Mouse (Mus musculus): Measurements from ENCODE around the gene Cox20.
"Not testable (repeated sequence)": the region's sequence is repeated elsewhere in the genome, so short reads cannot be mapped to it uniquely, and the experiment has no call there.

Cox20 gene

DNA sequence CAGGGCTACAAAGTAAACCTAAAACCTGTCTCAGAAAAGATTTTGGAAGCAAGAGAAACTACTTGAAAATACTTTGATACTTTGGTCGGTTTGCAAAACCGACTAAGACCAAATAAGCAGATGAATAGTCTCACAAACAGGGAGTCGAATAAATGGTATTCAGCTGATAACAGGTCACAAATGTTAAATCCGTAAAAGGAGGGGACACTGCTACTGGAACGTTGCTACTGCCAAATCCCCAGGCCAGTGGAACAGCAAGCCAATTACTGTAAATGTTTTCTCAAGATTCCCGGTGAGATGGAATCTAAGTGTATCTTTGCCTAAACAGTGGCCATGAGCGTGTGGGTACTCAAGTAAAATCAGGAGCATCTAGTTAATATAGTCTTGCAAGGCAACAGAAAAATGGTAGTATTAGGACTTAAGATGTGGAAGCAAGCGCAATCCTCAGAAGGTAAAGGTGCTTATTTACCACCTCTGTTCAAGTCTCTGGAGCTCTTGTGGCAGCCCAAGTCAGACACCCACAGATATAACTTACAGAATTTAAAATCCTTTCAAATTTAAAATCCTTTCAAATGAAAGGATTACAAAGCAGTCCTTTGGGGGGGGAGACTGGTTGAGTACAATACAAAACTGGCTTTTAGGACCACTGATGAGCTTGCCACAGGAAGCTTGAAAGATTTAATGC, 1.2 kb downstream of the Cox20 start:
- no peak for DNase-seq (ENCODE audit: low spot score in 2 of 2)

GRCm38 (mm10) chr1:178320723-178321590, 2.0 kb downstream of the Cox20 start:
- DNase-seq (ENCODE audit: low spot score in 2 of 2): no peak

- no peak for DNase-seq (ENCODE audit: low spot score in 2 of 2)
Measured at GRCm38 (mm10) chr1:178321730-178322357, 2.9 kb downstream of the Cox20 start.

- DNase-seq (ENCODE audit: low spot score in 2 of 2): no peak
Measured at GRCm38 (mm10) chr1:178323235-178323634, 4.3 kb downstream of the Cox20 start.

DNA sequence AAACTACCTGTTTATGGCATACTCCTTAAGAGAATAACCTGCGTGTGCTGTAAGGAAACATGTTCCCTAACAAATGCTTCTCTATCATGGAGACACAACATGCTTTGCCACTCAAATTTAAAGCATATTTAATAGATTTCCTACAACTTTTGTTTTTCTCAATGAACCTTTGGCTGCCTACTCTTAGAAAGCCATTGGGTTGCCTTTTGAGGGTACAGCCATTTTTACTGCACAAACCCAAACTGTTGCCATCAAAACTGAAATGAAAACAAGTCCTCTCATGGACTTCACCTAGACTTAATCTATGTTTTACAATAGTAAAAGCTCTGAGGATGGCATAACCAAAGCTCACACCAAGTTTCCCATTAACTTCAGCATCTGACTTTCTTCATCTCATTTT, 5.6 kb downstream of the Cox20 start:
- DNase-seq (ENCODE audit: low spot score in 2 of 2): no peak

- DNase-seq (ENCODE audit: low spot score in 2 of 2): no peak
Measured at GRCm38 (mm10) chr1:178326357-178326756, 7.4 kb downstream of the Cox20 start.

GRCm38 (mm10) chr1:178326950-178327349, 8.0 kb downstream of the Cox20 start:
- DNase-seq (ENCODE audit: low spot score in 2 of 2): no peak

- DNase-seq (ENCODE audit: low spot score in 2 of 2): no peak
Measured at GRCm38 (mm10) chr1:178329017-178329416, 10.1 kb downstream of the Cox20 start.

- no peak for DNase-seq (ENCODE audit: low spot score in 2 of 2)
Measured at GRCm38 (mm10) chr1:178329946-178330345, 11.0 kb downstream of the Cox20 start.

DNA sequence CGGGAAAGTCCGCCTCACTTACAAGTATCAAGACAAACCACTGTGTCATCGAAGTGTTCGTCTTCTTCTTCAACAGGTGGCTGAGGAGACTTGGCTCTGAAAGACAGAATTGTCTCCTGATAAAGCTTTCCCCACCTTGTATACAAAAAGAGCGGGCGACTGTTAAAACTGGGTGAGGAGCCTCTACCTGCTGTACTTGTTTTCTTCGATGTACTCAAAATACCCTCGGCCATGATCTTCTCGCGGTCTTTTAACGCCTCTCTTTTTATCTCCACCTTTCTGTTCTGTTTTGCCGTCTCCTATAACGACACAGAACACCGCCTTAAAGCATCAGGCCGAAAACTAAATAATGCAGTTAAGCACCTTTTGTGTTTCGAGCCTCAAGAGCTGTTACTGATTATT, 16.9 kb downstream of the Cox20 start:
- DNase-seq (ENCODE audit: low spot score in 2 of 2): no peak

GRCm38 (mm10) chr1:178336289-178336775, 17.4 kb downstream of the Cox20 start:
- DNase-seq (ENCODE audit: low spot score in 2 of 2): peak; percentile 69 to 90

DNA sequence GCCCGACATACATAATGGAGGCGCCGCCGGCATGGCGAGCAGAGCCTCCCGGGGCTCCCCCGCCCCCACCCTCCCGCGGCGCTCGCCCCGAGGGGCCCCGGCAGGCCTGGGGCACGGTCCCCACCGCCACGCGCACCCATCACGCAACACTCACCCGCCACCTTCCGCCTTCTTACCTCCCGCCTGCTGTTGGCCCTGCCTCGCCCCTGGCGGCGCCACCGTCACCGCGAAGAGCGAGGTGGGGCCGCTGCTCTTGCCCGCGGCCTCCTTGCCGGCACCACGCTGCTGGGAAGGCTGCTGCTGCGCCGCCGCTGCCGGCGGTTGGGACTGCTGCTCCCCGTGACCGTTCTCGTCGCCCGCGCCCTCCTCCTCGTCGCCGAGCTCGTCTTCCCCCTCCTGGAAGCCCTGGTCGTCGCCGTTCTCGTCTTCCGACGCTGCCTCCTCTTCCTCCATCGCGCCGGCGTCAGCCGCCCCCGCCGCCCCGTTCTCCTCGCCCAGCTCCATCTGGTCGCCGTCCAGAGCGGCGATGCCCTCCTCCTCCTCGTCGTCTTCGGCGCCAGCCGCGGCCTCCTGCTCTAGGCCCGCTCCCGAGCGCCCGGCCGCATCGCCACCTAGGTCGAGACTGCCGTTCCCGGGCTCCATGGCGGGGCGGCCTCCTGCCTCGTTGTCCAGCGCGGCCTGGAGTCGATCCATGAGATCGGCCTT, 18.0 kb downstream of the Cox20 start:
- DNase-seq (ENCODE audit: low spot score in 2 of 2): no peak

GRCm38 (mm10) chr1:178337551-178338317, 18.8 kb downstream of the Cox20 start, which contains the start of gene Hnrnpu:
Gene Hnrnpu (minus strand): TSS chr1:178337797.
- DNase-seq (ENCODE audit: low spot score in 2 of 2): peak; percentile 88 to 95

DNA sequence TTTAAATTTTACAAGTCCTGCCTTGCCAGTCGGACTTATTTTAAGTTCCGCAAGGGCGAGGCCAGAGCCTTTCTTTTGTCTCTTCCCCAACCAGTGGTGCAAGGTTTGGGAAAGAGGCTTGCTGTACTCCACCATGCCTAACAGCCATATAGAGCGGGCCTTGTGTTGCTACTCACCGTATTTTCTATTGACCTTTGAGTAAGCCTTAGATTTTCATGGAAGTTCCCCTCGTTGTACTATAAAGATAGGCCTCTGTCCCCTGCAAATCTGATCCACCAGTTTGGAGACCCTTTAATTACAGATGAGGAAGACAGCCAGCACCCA, 19.4 kb downstream of the Cox20 start:
- no peak for DNase-seq (ENCODE audit: low spot score in 2 of 2)

- no peak for DNase-seq (ENCODE audit: low spot score in 2 of 2)
Measured at GRCm38 (mm10) chr1:178340213-178340612, 21.3 kb downstream of the Cox20 start.

- DNase-seq (ENCODE audit: low spot score in 2 of 2): no peak
Measured at GRCm38 (mm10) chr1:178341435-178341834, 22.5 kb downstream of the Cox20 start.

DNA sequence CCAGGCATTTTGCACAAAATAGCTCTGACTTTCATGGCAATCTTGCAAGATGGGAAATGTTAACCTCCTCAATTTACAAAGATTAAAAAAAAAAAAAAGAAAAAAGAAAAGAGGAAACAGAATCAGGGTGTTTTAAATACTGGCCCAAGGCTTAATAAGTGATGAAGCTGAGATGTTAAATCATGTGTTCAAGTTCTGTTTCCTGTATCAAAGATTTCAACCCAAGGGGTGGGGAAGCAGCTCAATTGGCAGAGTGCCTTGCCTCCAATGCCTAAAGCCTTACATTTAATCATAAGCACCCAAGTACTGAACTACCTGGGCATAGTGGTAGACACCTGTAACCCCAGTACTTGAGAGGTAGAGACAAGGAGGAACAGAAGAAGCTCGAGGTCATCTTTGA, 23.1 kb downstream of the Cox20 start:
- DNase-seq (ENCODE audit: low spot score in 2 of 2): no peak

- no peak for DNase-seq (ENCODE audit: low spot score in 2 of 2)
Measured at GRCm38 (mm10) chr1:178342612-178343011, 23.7 kb downstream of the Cox20 start.

GRCm38 (mm10) chr1:178344071-178344805, 25.3 kb downstream of the Cox20 start:
- DNase-seq (ENCODE audit: low spot score in 2 of 2): not testable (repeated sequence)

DNA sequence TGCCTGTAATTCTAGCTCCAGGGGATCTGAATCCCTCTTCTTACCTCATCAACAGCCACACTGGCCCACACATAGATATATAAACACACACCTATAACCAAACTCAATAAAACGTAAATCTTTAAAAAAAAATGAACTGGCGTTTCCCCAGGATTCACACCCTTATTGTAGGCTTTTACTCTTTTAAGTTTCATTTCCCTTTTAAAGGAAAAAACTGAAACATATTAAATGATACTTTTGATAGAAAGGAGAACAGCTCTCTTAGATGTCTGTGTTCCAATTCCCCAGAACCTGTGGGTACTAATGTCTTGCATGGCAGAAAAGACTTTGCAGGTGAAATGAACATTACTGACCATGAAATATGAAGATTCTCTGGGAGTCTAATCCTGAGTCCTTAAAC, 31.9 kb downstream of the Cox20 start:
- DNase-seq (ENCODE audit: low spot score in 2 of 2): no peak

Data from left cerebral cortex, adult 9 months (tissue).